Mouse (Mus musculus): ENCODE measurements around the gene Hlcs. TPM values are rescaled to one million over a fixed set of nuclear protein-coding genes. Genes with fewer than 3 reads are reported as not detected.
A peak's percentile ranks its signal among the peaks of the same experiment; 100 is the strongest.

The Hlcs gene
- polyA plus RNA-seq, 1 experiment: 3.5 TPM

DNA sequence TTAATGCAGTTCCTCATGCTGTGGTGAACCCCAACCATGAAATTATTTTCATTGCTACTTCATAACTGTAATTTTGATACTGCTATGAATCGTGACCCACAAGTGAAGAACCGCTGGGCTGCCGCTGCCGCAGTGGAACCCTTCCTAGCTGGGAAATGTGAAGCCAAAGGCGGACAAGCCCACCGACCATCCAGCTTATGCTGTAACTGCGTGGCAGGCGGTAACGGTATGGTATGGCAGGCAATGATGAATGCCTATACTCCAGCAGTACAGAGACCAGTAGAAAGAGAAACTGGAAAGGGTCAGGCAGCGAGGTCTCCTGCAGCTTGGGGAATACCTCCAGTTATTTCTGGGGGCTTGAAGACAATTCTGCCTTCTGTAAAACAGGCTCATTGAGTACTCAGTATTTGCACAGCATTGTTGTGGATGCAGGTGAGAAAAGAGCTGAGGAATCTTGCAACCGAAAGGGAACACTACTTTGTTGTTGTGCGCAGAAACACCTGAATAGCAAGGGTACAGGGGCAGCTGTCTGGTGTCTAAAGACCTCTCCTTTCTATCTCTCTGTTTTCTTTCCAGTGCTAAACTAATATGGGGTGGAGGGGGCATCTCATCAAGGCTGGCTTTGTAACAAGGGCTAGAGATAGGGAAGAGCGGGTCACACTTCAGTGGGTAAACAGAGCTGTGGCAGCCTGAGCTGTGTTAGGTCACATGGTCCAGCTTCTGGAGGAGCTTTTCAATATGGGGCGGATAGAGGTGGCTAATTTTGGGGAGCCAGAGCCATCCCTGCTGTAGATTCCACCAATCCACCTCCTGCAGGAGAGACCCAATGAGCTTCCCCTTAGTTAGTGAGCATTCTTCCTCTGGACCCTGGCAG lies 224.3 kb downstream of the Hlcs start:
- Histone ChIP-seq H3K36me3 (ENCODE audit: control insufficient read depth, insufficient read depth, low read length) (no peaks in the 10 kb centered on the region), H3K4me3 (ENCODE audit: control insufficient read depth, low read depth, low read length) (no peak overlapping the region), H3K27me3 (ENCODE audit: control insufficient read depth, insufficient read depth, low read length) (peaks cover 6% of the 10 kb centered on the region), H3K27ac (ENCODE audit: control insufficient read depth, insufficient read depth, low read depth, low read length) (no peak overlapping the region), H3K4me1 (ENCODE audit: control insufficient read depth, insufficient read depth, low read length) (peaks cover 14% of the 10 kb centered on the region)
- no peak for TF ChIP-seq POLR2A (IDR thresholded peaks at IDR 0.05; ENCODE audit: control insufficient read depth, low read depth, low read length)
- TF ChIP-seq CTCF (IDR thresholded peaks at IDR 0.05; ENCODE audit: control insufficient read depth, insufficient read depth, insufficient replicate concordance, low read depth, low read length): no peak

GRCm38 (mm10) chr16:94088226-94088748 lies 225.1 kb downstream of the Hlcs start:
- peaks cover 14% of the 10 kb centered on the region for H3K4me1 ChIP-seq (ENCODE audit: control insufficient read depth, insufficient read depth, low read length)
- H3K27me3 ChIP-seq (ENCODE audit: control insufficient read depth, insufficient read depth, low read length): peaks cover 6% of the 10 kb centered on the region
- H3K4me3 ChIP-seq (ENCODE audit: control insufficient read depth, low read depth, low read length): no peak overlapping the region
- no peaks in the 10 kb centered on the region for H3K36me3 ChIP-seq (ENCODE audit: control insufficient read depth, insufficient read depth, low read length)
- TF ChIP-seq CTCF (IDR thresholded peaks at IDR 0.05; ENCODE audit: control insufficient read depth, insufficient read depth, insufficient replicate concordance, low read depth, low read length) (no peak), POLR2A (IDR thresholded peaks at IDR 0.05; ENCODE audit: control insufficient read depth, low read depth, low read length) (no peak)
- H3K27ac ChIP-seq (ENCODE audit: control insufficient read depth, insufficient read depth, low read depth, low read length): no peak overlapping the region

GRCm38 (mm10) chr16:94087570-94088225 lies 225.7 kb downstream of the Hlcs start:
- TF ChIP-seq CTCF (IDR thresholded peaks at IDR 0.05; ENCODE audit: control insufficient read depth, insufficient read depth, insufficient replicate concordance, low read depth, low read length): no peak
- no peak for TF ChIP-seq POLR2A (IDR thresholded peaks at IDR 0.05; ENCODE audit: control insufficient read depth, low read depth, low read length)
- Histone ChIP-seq H3K27ac (ENCODE audit: control insufficient read depth, insufficient read depth, low read depth, low read length) (no peak overlapping the region), H3K4me1 (ENCODE audit: control insufficient read depth, insufficient read depth, low read length) (peaks cover 14% of the 10 kb centered on the region), H3K27me3 (ENCODE audit: control insufficient read depth, insufficient read depth, low read length) (peaks cover 9% of the 10 kb centered on the region), H3K4me3 (ENCODE audit: control insufficient read depth, low read depth, low read length) (no peak overlapping the region), H3K36me3 (ENCODE audit: control insufficient read depth, insufficient read depth, low read length) (no peaks in the 10 kb centered on the region)

- no peak overlapping the region for H3K4me3 ChIP-seq (ENCODE audit: control insufficient read depth, low read depth, low read length)
- H3K27me3 ChIP-seq (ENCODE audit: control insufficient read depth, insufficient read depth, low read length): peaks cover 9% of the 10 kb centered on the region
- peaks cover 14% of the 10 kb centered on the region for H3K4me1 ChIP-seq (ENCODE audit: control insufficient read depth, insufficient read depth, low read length)
- no peaks in the 10 kb centered on the region for H3K36me3 ChIP-seq (ENCODE audit: control insufficient read depth, insufficient read depth, low read length)
- TF ChIP-seq CTCF (IDR thresholded peaks at IDR 0.05; ENCODE audit: control insufficient read depth, insufficient read depth, insufficient replicate concordance, low read depth, low read length) (no peak), POLR2A (IDR thresholded peaks at IDR 0.05; ENCODE audit: control insufficient read depth, low read depth, low read length) (no peak)
- no peak overlapping the region for H3K27ac ChIP-seq (ENCODE audit: control insufficient read depth, insufficient read depth, low read depth, low read length)
Observed at GRCm38 (mm10) chr16:94086701-94087569, 226.4 kb downstream of the Hlcs start.

DNA sequence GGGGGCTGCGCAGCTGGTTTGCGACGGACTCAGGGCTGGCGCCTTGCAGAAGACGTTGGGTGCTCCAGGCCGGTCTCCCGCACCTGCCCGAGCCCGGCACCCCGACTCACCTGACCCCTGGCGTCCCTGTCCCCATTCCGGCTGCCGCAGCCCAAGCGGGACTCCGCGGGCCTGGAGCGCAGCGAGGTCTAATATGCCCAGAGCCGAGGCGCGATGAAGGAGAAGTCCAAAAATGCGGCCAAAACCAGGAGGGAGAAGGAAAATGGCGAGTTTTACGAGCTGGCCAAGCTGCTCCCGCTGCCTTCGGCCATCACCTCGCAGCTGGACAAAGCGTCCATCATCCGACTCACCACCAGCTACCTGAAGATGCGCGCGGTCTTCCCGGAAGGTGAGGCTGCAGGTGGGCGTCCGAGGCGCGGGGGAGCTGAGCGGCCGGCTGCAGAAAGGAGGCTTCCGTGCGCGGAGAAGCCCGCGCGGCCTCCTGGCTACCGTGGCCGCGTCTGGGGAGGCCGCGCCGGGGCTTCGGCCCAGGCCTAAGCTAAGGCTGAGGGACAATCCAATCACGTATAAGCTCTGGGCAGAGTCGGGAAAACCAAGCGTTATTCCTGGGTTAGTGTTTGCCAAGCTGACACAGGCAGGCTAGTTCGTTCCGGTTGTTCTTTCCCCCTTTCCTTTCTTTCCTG lies 227.6 kb downstream of the Hlcs start:
- H3K27me3 ChIP-seq (ENCODE audit: control insufficient read depth, insufficient read depth, low read length): peaks cover 11% of the 10 kb centered on the region
- H3K36me3 ChIP-seq (ENCODE audit: control insufficient read depth, insufficient read depth, low read length): no peaks in the 10 kb centered on the region
- TF ChIP-seq CTCF (IDR thresholded peaks at IDR 0.05; ENCODE audit: control insufficient read depth, insufficient read depth, insufficient replicate concordance, low read depth, low read length): no peak
- TF ChIP-seq POLR2A (IDR thresholded peaks at IDR 0.05; ENCODE audit: control insufficient read depth, low read depth, low read length): no peak
- peak overlapping the region; percentile 19; the same call in 1 of the 2 replicates for H3K4me3 ChIP-seq (ENCODE audit: control insufficient read depth, low read depth, low read length)
- no peak overlapping the region for H3K27ac ChIP-seq (ENCODE audit: control insufficient read depth, insufficient read depth, low read depth, low read length)
- H3K4me1 ChIP-seq (ENCODE audit: control insufficient read depth, insufficient read depth, low read length): peaks cover 14% of the 10 kb centered on the region

DNA sequence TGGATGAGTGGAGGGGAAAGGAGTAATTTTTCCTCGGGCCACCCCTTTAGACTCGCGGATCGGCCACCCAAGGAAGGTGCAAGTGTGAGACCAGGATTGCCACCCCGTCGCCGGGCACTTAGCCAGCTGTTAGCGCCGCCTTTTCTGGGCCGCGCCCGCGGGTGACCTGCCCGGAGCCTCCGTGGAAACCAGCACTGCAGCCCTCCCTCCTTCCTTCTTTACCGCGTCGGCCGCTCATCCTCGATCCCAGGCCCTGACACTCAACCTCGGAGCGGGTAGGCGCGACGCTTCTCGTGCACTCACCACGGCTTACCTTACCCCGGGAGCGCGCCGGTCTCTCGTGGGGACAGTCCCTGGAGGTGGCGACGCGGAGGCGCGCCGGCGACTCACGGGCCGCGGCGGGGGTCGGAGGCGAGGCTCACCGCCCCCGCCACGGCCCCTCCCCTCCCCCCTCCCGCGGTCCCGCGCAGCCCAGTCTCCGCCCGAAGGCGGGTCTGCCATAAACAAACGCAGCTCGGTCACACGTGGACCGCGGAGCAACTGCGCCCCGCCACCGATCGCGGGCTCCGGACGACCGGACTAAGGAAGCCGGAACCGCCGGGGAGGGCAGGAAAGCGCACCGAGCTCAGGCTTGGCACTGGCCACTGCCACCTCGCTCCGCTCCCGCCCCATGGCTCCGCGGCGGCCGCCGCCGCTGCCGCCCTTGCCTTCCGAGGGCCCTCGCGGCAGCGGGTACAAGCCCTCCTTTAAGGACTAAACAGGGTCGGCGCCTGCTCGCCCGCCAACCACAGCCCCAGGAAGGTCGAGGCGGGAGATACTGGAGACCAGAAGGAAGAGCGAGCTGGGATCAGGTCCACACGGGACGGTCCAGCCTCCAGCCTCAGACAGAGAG lies 228.4 kb downstream of the Hlcs start, which contains the start of gene Sim2:
Gene Sim2 (plus strand): TSS at position 221 of the 892 bp plus-strand sequence.
- Histone ChIP-seq H3K36me3 (ENCODE audit: control insufficient read depth, insufficient read depth, low read length) (no peaks in the 10 kb centered on the region), H3K27me3 (ENCODE audit: control insufficient read depth, insufficient read depth, low read length) (peaks cover 11% of the 10 kb centered on the region), H3K4me3 (ENCODE audit: control insufficient read depth, low read depth, low read length) (peak within 1 kb of the TSS; percentile 19; the same call in 1 of the 2 replicates), H3K27ac (ENCODE audit: control insufficient read depth, insufficient read depth, low read depth, low read length) (no peak within 1 kb of the TSS), H3K4me1 (ENCODE audit: control insufficient read depth, insufficient read depth, low read length) (peaks cover 14% of the 10 kb centered on the region)
- no peak for TF ChIP-seq POLR2A (IDR thresholded peaks at IDR 0.05; ENCODE audit: control insufficient read depth, low read depth, low read length)
- no peak for TF ChIP-seq CTCF (IDR thresholded peaks at IDR 0.05; ENCODE audit: control insufficient read depth, insufficient read depth, insufficient replicate concordance, low read depth, low read length)
